Mouse (Mus musculus) E14TG2a.4 (cell line): Measurements from ENCODE around the gene Banp.

Experiments used
- H3K27me3 ChIP-seq: 2 replicates; pipeline ENCODE4 v1.6.1; 2014; ENCODE audit warnings: low read length, control low read depth; ENCODE audit not compliant: insufficient read depth
- H3K36me3 ChIP-seq: 2 replicates; pipeline ENCODE4 v1.6.1; 2014; ENCODE audit warnings: low read length, control low read depth; ENCODE audit not compliant: insufficient read depth
- H3K4me1 ChIP-seq: replicated peaks from 2 replicates; pipeline ENCODE4 v1.6.1; 2014; ENCODE audit warnings: low read depth, low read length, control low read depth
- H3K4me3 ChIP-seq: replicated peaks from 2 replicates; pipeline ENCODE4 v1.5.1; 2014; ENCODE audit warnings: mild to moderate bottlenecking, low read length
- H3K9me3 ChIP-seq: 2 replicates; pipeline ENCODE4 v1.6.1; 2014; ENCODE audit warnings: low read length, control low read depth
- CTCF ChIP-seq: conservative IDR thresholded peaks from 2 replicates; pipeline ENCODE4 v1.5.1; 2014; ENCODE audit warnings: low read length
- NANOG ChIP-seq: IDR thresholded peaks from 2 replicates; pipeline ENCODE4 v1.6.1; 2014; ENCODE audit warnings: borderline replicate concordance, low read length, mixed read lengths
- POU5F1 ChIP-seq: IDR thresholded peaks from 2 replicates; pipeline ENCODE4 v1.6.1; 2014; ENCODE audit warnings: low read length, borderline replicate concordance

Banp gene

GRCm38 (mm10) chr8:121944831-121945230, 4.7 kb upstream of the Banp start, which contains the start of gene Car5a:
TSS of gene Car5a (minus strand) at chr8:121944904.
- Histone ChIP-seq H3K27me3 (no peaks in the 10 kb centered on the region), H3K36me3 (no peaks in the 10 kb centered on the region), H3K9me3 (no peaks in the 10 kb centered on the region), H3K4me3 (no peak within 1 kb of the TSS), H3K4me1 (peaks cover 33% of the 10 kb centered on the region)
- TF ChIP-seq POU5F1 (no peak), NANOG (no peak), CTCF (no peak)

- Histone ChIP-seq H3K9me3 (no peaks in the 10 kb centered on the region), H3K27me3 (no peaks in the 10 kb centered on the region), H3K36me3 (no peaks in the 10 kb centered on the region), H3K4me3 (no peak overlapping the region), H3K4me1 (peaks cover 33% of the 10 kb centered on the region)
- TF ChIP-seq NANOG (no peak), CTCF (no peak)
Observed at GRCm38 (mm10) chr8:121946351-121946750, 3.2 kb upstream of the Banp start.

DNA sequence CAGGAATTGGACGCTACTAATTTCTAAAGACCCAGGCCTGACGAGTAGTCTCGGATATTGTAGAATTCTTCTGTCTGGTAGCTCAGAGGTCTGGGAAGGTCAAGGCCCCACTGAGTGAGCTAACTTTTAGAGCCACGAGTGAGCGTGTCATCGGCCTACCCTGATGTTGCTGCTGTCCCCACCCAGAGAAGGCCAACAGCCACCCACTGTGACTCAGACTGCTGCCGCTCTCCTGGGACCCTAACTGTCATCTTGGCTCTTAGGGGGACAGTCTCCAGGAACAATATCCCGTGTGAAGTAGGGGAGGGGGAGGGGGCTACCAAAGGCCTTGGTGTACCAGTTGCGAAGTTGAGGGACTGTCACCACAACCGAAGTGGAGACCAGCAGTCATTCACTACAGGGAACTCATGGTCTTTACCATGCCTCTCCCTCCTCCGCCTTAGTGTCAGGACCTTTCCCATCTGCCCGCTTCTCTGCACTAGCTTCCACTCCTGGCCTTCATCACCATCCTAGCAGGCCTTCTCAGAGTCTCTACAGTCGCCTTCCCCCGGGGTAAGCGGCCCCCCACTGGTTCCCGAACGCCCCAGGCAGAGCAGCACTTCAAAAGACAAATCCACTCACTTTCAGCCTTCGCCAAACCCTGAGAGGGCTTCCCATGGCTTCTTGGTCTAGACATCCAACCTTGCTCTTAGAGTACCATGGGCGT, 2.4 kb upstream of the Banp start:
- no peak for TF ChIP-seq CTCF
- TF ChIP-seq NANOG = no peak
- TF ChIP-seq POU5F1 = no peak
- Histone ChIP-seq H3K9me3 (no peaks in the 10 kb centered on the region), H3K36me3 (peaks cover 2% of the 10 kb centered on the region; the same call in 1 of the 2 replicates), H3K4me3 (peak overlapping the region; percentile 80), H3K4me1 (peaks cover 40% of the 10 kb centered on the region), H3K27me3 (no peaks in the 10 kb centered on the region)

GRCm38 (mm10) chr8:121947753-121948141, 1.8 kb upstream of the Banp start:
- Histone ChIP-seq H3K27me3 (no peaks in the 10 kb centered on the region), H3K9me3 (no peaks in the 10 kb centered on the region), H3K36me3 (peaks cover 8% of the 10 kb centered on the region), H3K4me3 (peak overlapping the region; percentile 80), H3K4me1 (peaks cover 45% of the 10 kb centered on the region)
- no peak for TF ChIP-seq CTCF
- TF ChIP-seq POU5F1 = no peak
- TF ChIP-seq NANOG = no peak

- Histone ChIP-seq H3K36me3 (peaks cover 16% of the 10 kb centered on the region), H3K9me3 (no peaks in the 10 kb centered on the region), H3K27me3 (no peaks in the 10 kb centered on the region), H3K4me1 (peaks cover 53% of the 10 kb centered on the region), H3K4me3 (peak overlapping the region; percentile 80)
- TF ChIP-seq CTCF (no peak), POU5F1 (no peak), NANOG (no peak)
Observed at GRCm38 (mm10) chr8:121948321-121949145, 1.0 kb upstream of the Banp start.

- Histone ChIP-seq H3K9me3 (no peaks in the 10 kb centered on the region), H3K27me3 (no peaks in the 10 kb centered on the region), H3K36me3 (peaks cover 32% of the 10 kb centered on the region), H3K4me3 (peak overlapping the region; percentile 98), H3K4me1 (peaks cover 69% of the 10 kb centered on the region)
- 0 out of 2 replicates have a peak, but pooled peaks have one; percentile 17 for TF ChIP-seq NANOG
- TF ChIP-seq POU5F1 = 0 out of 2 replicates have a peak, but pooled peaks have one; percentile 19
- no peak for TF ChIP-seq CTCF
Observed at GRCm38 (mm10) chr8:121949941-121950748, 595 bp downstream of the Banp start.

- H3K4me1 ChIP-seq = peaks cover 77% of the 10 kb centered on the region
- H3K27me3 ChIP-seq = no peaks in the 10 kb centered on the region
- TF ChIP-seq NANOG (no peak), CTCF (no peak), POU5F1 (no peak)
- H3K4me3 ChIP-seq = peak overlapping the region; percentile 98
- peaks cover 40% of the 10 kb centered on the region for H3K36me3 ChIP-seq
- H3K9me3 ChIP-seq = no peaks in the 10 kb centered on the region
Observed at GRCm38 (mm10) chr8:121950749-121951655, 1.5 kb downstream of the Banp start.
